Mouse (Mus musculus) lung, postnatal 25 days (tissue): ENCODE measurements around the gene Cd247.
"Not testable (repeated sequence)": the region's sequence is repeated elsewhere in the genome, so short reads cannot be mapped to it uniquely, and the experiment has no call there.

Experiments
- DNase-seq: peaks from one replicate; pipeline ENCODE4 v3.0.0; 2022; ENCODE audit warnings: low spot score

The Cd247 gene

GRCm38 (mm10) chr1:165788511-165788910, at the start of gene Cd247:
TSS of gene Cd247 (plus strand) at chr1:165788681.
- no peak for DNase-seq

DNA sequence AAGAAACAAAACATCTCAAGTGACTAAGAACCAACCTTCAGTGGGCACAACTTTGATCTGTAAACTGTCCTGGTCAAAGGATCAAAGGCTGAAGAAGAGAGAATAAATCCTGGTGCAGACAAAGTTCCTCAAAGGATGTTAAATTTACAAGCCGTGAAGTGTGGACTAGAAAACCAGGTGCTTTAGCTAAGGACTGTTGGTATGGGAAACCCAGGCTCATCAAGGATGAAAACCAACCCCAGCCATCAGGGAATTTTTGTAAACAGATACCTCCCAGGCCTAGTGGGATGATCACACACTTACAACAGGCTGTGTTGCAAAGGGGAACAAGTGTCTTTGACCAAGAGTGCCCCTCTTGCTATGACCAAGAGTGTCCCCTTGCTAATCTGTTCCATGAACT, 49.5 kb upstream of the Cd247 start:
- DNase-seq: no peak

GRCm38 (mm10) chr1:165741989-165742388, 46.5 kb upstream of the Cd247 start:
- DNase-seq: no peak

- DNase-seq: no peak
Measured at GRCm38 (mm10) chr1:165748053-165748452, 40.4 kb upstream of the Cd247 start.

DNA sequence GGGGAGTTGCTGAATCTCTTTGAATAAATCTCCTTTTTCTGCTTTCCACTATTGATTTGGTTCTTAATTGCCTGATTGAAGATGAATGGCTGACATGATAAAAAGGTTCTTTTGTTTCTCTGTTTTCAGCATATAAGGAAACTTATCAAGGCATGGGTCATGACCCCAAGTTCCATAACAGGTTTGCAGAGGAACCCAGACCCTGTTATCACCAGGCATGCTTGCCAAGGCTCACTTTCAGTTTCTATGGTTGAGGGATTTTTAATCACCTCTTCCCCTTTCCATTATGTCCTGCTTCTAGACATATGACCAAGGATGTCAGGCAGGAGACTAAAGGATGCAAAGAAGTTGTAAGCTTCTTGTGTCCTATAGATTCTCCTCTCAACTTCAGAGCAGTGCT, 37.3 kb upstream of the Cd247 start:
- DNase-seq: no peak

DNA sequence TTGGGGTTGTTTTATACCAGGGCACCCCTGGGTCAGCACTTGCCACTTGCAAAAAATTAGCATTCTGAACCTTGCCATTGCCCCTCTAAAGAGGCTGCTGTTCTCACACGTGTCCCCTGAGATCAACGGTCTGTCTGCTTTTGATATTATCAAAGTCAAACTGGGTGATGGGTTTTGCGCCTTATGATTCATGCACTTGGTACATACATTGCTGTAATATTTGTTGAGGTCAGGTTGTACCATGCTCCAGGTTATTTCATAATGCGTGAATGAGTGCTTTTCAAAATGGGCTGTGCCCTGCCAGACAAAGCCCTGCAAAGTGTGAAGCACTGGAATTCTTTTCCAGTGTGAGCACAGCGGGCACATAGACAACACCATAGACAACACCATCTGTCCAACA, 36.6 kb upstream of the Cd247 start:
- DNase-seq: no peak

DNA sequence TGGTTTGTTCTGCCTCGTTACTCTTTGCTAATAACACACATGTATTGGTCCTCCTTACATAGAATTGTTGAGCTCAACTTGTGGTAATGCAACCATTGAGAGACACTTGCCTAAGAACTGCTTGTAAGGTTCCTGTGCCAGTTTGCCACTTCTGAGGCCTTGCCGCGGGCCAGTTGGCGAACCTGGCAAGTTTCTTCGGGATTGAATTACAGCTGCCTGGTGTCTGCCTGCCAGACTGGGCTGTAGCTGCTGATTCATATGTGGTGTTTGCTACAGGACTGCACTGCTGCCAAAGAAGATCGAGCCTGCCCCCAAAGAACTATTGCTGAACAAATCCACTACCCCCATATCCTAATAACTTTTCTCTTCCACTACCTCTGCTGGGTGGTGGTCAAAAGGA, 34.3 kb upstream of the Cd247 start:
- no peak for DNase-seq

DNA sequence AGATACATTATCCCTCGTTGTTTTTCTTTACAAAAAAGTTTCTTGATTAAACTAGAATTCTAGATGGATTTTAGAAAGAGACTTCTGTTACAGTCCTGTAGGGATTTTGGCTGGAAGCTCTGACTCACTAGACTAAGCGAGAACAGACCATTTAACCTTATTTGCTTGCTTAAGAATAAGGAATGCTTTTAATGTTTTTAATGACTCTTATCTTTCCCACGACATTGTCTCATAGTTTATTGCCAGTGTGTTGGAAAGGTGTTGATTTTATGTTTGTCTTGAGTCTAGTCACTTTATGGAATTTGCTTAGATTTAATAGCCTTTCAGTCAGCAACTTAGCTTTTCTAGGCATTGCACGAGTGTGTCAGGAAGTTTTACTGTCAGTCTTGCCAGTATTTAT, 33.3 kb upstream of the Cd247 start:
- no peak for DNase-seq

DNA sequence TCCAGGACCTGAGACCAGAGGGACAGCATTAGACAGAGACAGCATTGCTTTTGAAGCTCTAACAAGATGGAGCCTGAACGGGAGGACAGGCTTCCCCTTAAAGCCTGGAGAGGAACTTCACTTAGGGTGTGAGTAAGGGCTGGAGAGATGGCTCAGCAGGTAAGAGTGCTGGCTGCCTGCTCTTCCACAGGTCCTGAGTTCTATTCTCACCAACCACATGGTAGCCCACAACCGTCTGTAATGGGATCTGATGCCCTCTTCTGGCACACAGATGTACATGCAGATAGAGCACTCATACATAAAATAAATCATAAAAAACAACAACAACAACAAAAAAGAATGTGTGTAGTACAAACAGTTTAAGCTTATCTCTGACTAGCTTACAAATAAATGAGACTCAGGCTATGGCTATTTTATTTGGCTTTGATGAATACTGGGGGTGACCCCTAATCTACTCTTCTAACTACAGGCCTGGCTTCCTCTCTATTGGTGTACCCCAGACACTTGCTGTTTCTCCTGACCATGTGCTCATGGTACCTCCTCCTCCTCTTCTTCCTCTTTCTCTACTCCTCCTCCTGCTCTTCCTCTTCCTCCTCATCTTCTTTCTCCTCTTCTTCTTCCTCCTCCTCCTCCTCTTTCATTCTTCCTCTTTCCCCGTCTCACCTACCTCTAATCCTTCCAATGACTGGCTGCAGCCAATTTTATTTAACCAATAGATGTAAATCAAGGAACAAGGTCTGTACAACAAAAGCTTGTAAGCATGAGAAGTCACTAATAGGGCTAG, 26.8 kb upstream of the Cd247 start:
- no peak for DNase-seq

DNA sequence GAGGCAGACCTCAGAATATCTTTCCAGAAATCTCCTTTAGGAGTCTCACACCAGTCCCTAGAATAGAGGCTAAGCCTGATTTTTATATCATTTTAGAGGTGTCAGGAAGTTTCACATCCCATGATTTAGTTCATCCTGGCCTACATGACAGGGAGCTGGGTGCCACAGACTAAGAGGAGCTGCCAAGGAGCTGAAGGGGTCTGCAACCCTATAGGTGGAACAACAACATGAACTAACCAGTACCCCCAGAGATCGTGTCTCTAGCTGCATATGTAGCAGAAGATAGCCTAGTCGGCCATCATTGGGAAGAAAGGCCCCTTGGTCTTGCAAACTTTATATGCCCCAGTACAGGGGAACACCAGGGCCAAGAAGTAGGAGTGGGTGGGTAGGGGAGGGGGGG, 26.0 kb upstream of the Cd247 start:
- DNase-seq: not testable (repeated sequence)

DNA sequence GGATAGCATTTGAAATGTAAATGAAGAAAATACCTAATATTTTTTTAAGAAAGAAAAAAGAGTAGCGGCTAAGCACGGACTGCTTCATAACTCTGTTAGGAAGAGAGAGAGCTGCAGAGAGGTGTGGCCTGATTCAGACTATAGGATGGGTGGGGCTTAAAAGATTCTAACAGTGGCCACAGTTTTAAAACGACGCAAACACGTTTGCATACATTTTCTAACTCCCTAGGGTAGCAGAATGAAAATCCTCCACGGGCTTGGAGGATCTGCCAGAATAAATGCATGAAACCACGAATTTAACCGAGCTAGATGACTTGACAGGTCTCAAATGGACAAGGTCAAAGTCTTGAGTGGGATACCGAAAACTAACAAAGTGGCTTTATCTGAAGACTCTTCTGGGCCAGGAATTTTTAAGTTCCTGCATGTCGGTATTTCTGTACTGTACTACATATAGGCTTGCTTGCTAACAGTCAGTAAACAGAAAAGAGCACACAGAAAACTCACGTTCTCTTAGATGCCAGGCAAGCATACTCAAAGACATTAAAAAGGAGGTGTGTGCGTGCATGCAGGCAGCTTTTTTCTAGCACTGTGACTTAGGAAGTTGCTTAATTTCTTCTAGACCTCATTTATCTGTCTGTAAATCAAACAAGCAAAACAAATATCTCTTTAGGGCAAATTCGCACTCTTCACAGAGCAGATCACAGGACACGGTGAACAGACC, 25.4 kb upstream of the Cd247 start:
- no peak for DNase-seq

DNA sequence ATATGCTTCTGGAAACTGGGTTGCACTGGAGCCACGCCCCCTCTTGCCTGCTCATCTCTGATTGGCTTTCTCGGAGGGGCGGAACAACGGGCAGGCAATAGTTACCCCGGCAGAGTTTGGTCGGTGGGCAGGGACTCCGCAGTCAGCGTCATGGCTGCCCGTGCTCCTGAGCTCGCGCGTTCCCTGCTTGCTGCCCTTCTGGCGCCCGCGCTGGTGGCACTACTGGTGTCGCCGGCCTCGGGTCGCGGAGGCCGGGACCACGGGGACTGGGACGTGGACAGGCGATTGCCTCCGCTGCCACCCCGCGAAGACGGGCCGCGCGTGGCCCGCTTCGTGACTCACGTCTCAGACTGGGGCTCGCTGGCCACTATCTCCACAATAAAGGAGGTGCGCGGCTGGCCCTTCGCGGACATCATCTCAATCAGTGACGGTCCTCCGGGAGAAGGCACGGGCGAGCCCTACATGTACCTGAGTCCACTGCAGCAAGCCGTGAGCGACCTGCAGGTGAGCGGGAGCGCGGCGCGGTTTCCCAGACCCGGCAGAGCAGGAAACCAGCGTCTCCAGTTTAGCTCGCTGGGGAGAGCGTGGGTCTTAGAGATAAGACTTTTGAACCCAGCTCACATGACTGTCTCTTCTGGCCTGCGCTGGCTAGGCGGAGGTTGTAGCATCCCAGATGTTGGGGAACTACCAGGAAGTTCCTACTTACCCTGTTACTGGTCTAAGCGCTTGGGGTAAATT, 24.7 kb upstream of the Cd247 start, which contains the start of gene Creg1:
Gene Creg1 (plus strand): TSS at position 112 of the 738 bp plus-strand sequence.
- peak; percentile 97 for DNase-seq

GRCm38 (mm10) chr1:165764571-165764970, 23.9 kb upstream of the Cd247 start:
- no peak for DNase-seq

DNA sequence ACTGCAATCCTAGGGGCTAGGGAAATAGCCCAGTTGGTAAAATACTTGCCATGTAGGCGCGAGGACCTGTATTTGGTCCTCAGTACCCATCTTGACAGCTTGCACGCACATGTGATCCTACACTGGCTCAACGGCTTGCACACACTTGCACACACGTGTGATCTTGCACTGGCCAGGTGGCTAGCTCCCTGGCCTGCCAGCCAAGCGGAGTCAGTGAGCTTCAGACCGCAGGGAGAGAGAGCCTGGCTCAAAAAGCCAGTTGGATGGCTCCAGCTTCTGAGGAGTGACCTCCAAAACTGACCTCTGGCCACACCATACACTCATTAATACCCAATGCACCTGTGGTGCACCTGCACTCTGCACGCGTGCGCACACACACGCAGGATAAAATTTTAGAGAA, 23.4 kb upstream of the Cd247 start:
- DNase-seq: no peak

DNA sequence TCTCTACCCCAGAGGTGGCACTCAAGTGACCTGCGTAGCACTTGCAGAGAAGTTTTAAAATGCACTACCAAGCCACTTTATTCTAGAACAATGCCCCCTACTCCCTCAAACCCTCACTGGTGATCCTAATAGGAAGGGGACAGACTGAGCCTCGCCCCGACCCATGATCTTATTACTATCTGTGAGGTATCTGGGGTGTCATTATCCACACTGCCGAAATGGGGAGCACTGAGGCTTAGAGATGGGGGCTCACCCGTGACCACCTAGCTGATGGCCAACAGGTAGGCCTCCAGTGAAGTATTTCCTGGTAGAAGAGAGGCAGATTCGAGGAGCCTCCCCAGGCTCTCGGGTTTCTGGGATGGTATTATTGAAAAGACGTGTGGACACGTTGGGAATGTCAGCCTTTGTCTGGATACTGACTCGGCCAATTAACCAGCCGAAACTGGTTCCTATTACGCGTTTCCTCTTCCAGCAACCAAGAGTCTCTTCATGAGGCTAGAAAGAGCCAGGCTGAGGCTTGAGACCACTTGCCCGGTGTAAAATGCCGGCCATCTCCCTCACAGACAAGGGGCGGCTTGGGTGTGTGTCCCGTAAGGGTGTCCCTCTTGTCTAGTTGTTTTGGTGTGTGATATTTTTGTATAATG, 22.7 kb upstream of the Cd247 start:
- no peak for DNase-seq

GRCm38 (mm10) chr1:165766295-165766890, 22.1 kb upstream of the Cd247 start:
- DNase-seq: no peak

DNA sequence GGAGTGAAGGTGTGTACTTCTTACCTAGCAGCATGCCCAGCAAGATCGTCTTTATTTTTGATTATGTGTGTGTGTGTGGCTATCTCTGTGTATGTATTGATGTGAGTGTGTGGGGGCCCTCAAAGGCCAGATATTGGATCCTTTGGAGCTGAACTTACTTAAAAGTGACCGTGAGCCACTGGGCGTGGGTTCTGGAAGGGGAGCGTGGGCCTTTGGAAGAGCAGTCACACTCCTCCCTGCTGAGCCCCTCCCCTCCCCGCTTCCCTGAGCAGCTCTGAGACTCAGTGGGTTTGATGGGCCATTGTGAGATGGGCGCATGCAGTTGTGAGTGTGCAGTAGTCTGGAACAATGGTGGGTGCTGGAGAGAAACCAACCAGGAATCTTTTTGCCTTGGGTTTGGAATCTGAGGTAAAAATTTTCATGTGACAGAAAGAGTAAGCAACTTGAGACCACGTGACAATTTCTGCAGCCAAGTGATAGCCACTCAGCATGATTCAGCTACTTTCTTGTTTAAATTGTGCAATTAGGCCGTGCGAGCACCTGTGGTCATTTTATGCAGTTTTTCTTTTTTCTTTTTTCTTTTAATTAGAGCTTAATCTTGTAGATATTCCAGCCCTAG, 19.5 kb upstream of the Cd247 start:
- peak; percentile 65 for DNase-seq

DNA sequence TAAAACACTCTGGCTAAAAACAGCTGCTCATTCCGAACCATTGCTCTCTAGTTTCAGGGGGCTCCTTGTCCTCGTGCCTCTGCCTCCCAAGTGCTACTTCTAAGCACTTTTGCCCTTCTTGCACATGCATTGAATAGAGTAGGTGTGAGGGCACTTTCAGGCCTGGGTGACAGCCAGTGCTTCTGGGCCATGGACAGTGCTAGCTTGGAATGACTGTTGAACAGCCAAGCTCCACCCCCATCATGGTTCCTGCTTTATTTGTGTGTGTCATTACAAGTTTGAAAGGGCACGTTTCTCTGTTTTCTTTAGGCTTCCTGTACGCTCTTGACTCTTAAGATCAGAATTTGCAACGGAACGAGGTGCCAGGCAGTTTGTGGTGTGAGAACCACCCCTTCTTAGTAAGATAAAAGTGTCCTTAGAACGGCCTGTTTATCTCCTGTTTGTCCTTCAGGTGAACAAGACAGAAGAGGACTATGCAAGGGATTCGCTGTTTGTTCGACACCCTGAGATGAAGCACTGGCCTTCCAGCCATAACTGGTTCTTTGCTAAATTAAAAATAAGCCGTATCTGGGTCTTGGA, 18.2 kb upstream of the Cd247 start:
- DNase-seq: no peak

GRCm38 (mm10) chr1:165771491-165771897, 17.0 kb upstream of the Cd247 start:
- DNase-seq: peak; percentile 75

GRCm38 (mm10) chr1:165771998-165772397, 16.5 kb upstream of the Cd247 start:
- no peak for DNase-seq
